Mouse (Mus musculus) erythroblast, embryonic 14.5 days (primary cell): ENCODE data around the gene Pgghg.

ENCODE experiments used
- GATA1 ChIP-seq: IDR thresholded peaks from 2 replicates; pipeline ENCODE4 v1.6.1; 2012; ENCODE audit warnings: low read length, inconsistent platforms, mixed read lengths
- TAL1 ChIP-seq: IDR thresholded peaks from 3 replicates; pipeline ENCODE4 v1.6.1; 2012; ENCODE audit warnings: low read length, inconsistent platforms, mixed read lengths

GRCm38 (mm10) chr7:140939669-140940171 is 1.5 kb upstream of the Pgghg start:
- TF ChIP-seq GATA1 (no peak), TAL1 (no peak)
